In the genomic region with DNA sequence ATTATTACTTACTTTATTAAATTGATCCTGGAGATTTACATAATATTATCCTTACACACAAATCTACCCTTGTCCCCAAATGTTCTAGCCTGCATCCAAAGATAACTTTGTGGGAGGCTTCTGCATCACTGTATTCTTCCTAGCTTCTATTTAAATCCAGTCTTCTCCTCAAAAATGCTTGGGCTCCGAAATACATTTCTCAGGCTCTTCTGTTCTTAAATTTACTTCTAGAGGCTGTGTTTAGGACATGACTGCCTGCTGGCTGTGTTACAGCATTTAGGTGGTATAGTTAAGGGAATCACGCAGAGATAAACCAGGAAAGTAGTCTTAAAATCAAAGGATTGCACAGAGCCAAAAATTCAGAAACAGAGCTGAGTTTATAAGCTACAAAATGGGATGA, we compare ENCODE assay signal across 21 mouse cellular contexts.
DNase-seq lines count a peak whose midpoint lies in the region; ATAC-seq lines count a peak whose summit lies in the region.
"Had no signal": no experiment of that assay in that cellular context is flagged by ENCODE, and none has a peak within 500 bp of the region (broad histone marks: within the 10 kb centered on the region; RNA-seq: fewer than 3 reads in every experiment).

No protein-coding gene starts in this region.

- H3K36me3 ChIP-seq in hindbrain, embryonic 14.5 days (replicated peaks; ENCODE audit: control insufficient read depth, insufficient read depth) = no peaks in the 10 kb centered on the region
- H3K36me3 ChIP-seq: embryonic facial prominence, embryonic 12.5 days; forebrain, embryonic 15.5 days; G1E; heart, embryonic 10.5 days; hindbrain, embryonic 13.5 days had no signal

- no peak overlapping the region for H3K9ac ChIP-seq in hindbrain, embryonic 14.5 days
- H3K9ac ChIP-seq: embryonic facial prominence, embryonic 12.5 days; forebrain, embryonic 15.5 days; hindbrain, embryonic 13.5 days had no signal

- no peak for DNase-seq in frontal cortex, postnatal 10 days (ENCODE audit: low spot score in 2 of 2)
- peak; percentile 35 to 44 for DNase-seq in right cerebral cortex, postnatal 10 days (ENCODE audit: low spot score in 2 of 2)
- no peak for DNase-seq in right cerebral cortex, postnatal 14 days
- DNase-seq in left cerebral cortex, postnatal 14 days (ENCODE audit: low spot score in 2 of 2) = peak; percentile 17 to 32
- DNase-seq in ovary, postnatal 10 days (ENCODE audit: low spot score) = no peak
- no peak for DNase-seq in hindbrain, embryonic 14.5 days (ENCODE audit: low spot score)
- DNase-seq: adrenal gland, adult 8-10 months; B cell, adult 2 months; cerebellum, adult 11-12 months; cerebellum, adult 9-10 months; cerebellum, postnatal 25 days; gastrocnemius, postnatal 10 days; heart, adult 18-20 months; heart, postnatal 10 days had no signal

- no peaks in the 10 kb centered on the region for H3K9me3 ChIP-seq in hindbrain, embryonic 14.5 days (ENCODE audit: control insufficient read depth, low read length)
- H3K9me3 ChIP-seq: embryonic facial prominence, embryonic 12.5 days; forebrain, embryonic 15.5 days; G1E; heart, embryonic 10.5 days; hindbrain, embryonic 13.5 days had no signal

- no peaks in the 10 kb centered on the region for H3K4me1 ChIP-seq in hindbrain, embryonic 14.5 days (replicated peaks; ENCODE audit: control insufficient read depth, insufficient read depth, low read length)
- H3K4me1 ChIP-seq: embryonic facial prominence, embryonic 12.5 days; forebrain, embryonic 15.5 days; heart, embryonic 10.5 days; hindbrain, embryonic 13.5 days had no signal

- 95% methylated on average over 2 of the region's 2 CpGs for WGBS in hindbrain, embryonic 14.5 days

- H3K4me3 ChIP-seq in hindbrain, embryonic 14.5 days (replicated peaks; ENCODE audit: low read length) = no peak overlapping the region
- H3K4me3 ChIP-seq: embryonic facial prominence, embryonic 12.5 days; forebrain, embryonic 15.5 days; heart, embryonic 10.5 days; hindbrain, embryonic 13.5 days had no signal

- ATAC-seq in frontal cortex, adult (ENCODE audit: low TSS enrichment) = peak; percentile 100
- no peak for ATAC-seq in hindbrain, embryonic 14.5 days (ENCODE audit: low FRiP score)
- ATAC-seq: CD4-positive, CD25-positive, alpha-beta regulatory T cell, adult 4 months; forebrain, embryonic 15.5 days had no signal

- H3K4me2 ChIP-seq in hindbrain, embryonic 14.5 days (replicated peaks) = no peak overlapping the region
- H3K4me2 ChIP-seq: embryonic facial prominence, embryonic 12.5 days; forebrain, embryonic 15.5 days; hindbrain, embryonic 13.5 days had no signal

- no peak overlapping the region for H3K27ac ChIP-seq in hindbrain, embryonic 14.5 days
- H3K27ac ChIP-seq: embryonic facial prominence, embryonic 12.5 days; forebrain, embryonic 15.5 days; heart, embryonic 10.5 days; hindbrain, embryonic 13.5 days had no signal

- intact Hi-C loops in left cerebral cortex, postnatal 14 days (cut with DNase I) = no loop called here

- H3K27me3 ChIP-seq in hindbrain, embryonic 14.5 days (ENCODE audit: control insufficient read depth, insufficient read depth, low read length) = no peaks in the 10 kb centered on the region
- H3K27me3 ChIP-seq: embryonic facial prominence, embryonic 12.5 days; forebrain, embryonic 15.5 days; hindbrain, embryonic 13.5 days had no signal

Comparison
In these comparisons a context has a peak if more than half of its experiments do, and no peak if none do; other contexts are left out.
1. DNase-seq: peak in right cerebral cortex, postnatal 10 days (2 of 2) and left cerebral cortex, postnatal 14 days (2 of 2); none in frontal cortex, postnatal 10 days (0 of 2), right cerebral cortex, postnatal 14 days (single experiment), ovary, postnatal 10 days (single experiment) and hindbrain, embryonic 14.5 days (single experiment).